Mouse (Mus musculus) olfactory bulb, adult 2 months (tissue): ENCODE results near the gene Pdk4. TPM values are rescaled to one million over a fixed set of nuclear protein-coding genes. Genes with fewer than 3 reads are reported as not detected.
A peak's percentile ranks its signal among the peaks of the same experiment; 100 is the strongest.

ENCODE experiments used
- H3K27ac ChIP-seq: fragments of 200-500 bp; 2 replicates; pipeline ENCODE4 v1.5.1; 2012; ENCODE audit warnings: low read depth, low read length; ENCODE audit not compliant: insufficient read depth
- H3K4me1 ChIP-seq: fragments of 200-500 bp; 2 replicates; pipeline ENCODE4 v1.6.1; 2012; ENCODE audit warnings: low read length; ENCODE audit not compliant: control insufficient read depth, insufficient read depth
- H3K4me3 ChIP-seq: fragments of 200-500 bp; 2 replicates; pipeline ENCODE4 v1.5.1; 2012; ENCODE audit warnings: mild to moderate bottlenecking, low read depth, low read length, moderate library complexity; ENCODE audit not compliant: insufficient read depth
- CTCF ChIP-seq: fragments of 200-500 bp; IDR thresholded peaks from 2 replicates; pipeline ENCODE4 v1.5.1; 2012; ENCODE audit warnings: low read depth, mild to moderate bottlenecking, low read length, moderate library complexity; ENCODE audit not compliant: insufficient read depth
- POLR2A ChIP-seq: fragments of 200-500 bp; IDR thresholded peaks from 2 replicates; pipeline ENCODE4 v1.6.1; 2012; ENCODE audit warnings: mild to moderate bottlenecking, low read depth, low read length, moderate library complexity; ENCODE audit not compliant: insufficient read depth
- WGBS: fragments of 180-500 bp; shearing (Covaris S2); methylation state at CpG from one replicate; pipeline ENCODE4 v1.1.7; 2018; 5-methylcytosine and 5-hydroxymethylcytosine counted together
- polyA plus RNA-seq: library from polyadenylated mRNA; stranded (reverse); fragments of >200 nt; gene quantifications from 2 replicates; pipeline ENCODE4 v1.2.4, GENCODE M21; 2012; ENCODE audit warnings: low replicate concordance; ENCODE audit not compliant: missing spikeins, insufficient read depth, insufficient read length

Pdk4 gene
- polyA plus RNA-seq, 1 experiment: not detected

DNA sequence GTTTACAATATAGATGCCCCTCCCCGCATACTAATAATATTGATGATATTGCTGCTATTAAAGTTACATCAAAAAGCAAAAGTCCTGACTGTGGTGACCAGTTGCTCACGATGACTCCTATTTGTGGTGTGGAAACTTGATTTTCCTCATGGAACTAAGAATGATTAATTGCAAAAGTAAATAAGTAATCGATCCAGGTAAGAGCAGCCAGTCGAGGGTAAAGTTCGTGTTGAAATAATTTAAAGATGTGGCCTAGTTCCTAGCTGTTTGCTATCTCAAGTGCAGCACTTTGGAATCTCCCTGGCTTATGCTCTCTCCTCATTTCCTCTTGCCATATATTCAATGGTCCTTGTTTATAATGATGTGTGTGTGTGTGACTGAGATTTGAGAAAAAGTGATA lies 46.2 kb downstream of the Pdk4 start:
- TF ChIP-seq CTCF: no peak
- no peak for TF ChIP-seq POLR2A
- Histone ChIP-seq H3K4me3 (no peak overlapping the region), H3K4me1 (no peaks in the 10 kb centered on the region), H3K27ac (no peak overlapping the region)
- WGBS: 96% methylated on average over 5 of the region's 5 CpGs

DNA sequence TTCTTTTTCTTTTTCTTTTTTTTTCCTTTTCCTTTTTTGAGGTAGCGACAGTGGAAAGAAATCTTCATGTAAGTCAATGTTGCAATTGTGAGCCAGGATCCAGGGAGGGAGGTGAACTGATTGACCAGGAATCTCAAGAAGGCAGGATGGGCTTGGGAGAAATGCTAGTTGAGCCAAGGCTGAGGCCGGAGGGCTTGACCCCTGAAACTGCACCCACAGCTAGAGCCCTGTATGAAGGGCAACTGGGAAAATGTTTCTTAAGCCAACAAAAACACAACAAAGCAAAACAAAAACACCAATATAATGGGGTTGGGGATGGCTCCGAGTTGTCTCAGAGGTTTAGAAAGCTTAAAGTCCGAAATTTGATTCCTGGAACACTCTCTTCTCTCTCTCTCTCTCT lies 47.7 kb downstream of the Pdk4 start:
- 76% methylated on average over 4 of the region's 4 CpGs for WGBS
- Histone ChIP-seq H3K4me3 (no peak overlapping the region), H3K4me1 (0 out of 2 replicates have a peak, but pooled peaks cover 2% of the 10 kb centered on the region), H3K27ac (no peak overlapping the region)
- TF ChIP-seq CTCF (no peak), POLR2A (no peak)

- WGBS: 51% methylated on average over 6 of the region's 6 CpGs
- Histone ChIP-seq H3K4me3 (no peak overlapping the region), H3K4me1 (0 out of 2 replicates have a peak, but pooled peaks cover 2% of the 10 kb centered on the region), H3K27ac (no peak overlapping the region)
- TF ChIP-seq POLR2A: no peak
- no peak for TF ChIP-seq CTCF
These were observed 48.6 kb downstream of the Pdk4 start for GRCm38 (mm10) chr6:5447546-5447945.

DNA sequence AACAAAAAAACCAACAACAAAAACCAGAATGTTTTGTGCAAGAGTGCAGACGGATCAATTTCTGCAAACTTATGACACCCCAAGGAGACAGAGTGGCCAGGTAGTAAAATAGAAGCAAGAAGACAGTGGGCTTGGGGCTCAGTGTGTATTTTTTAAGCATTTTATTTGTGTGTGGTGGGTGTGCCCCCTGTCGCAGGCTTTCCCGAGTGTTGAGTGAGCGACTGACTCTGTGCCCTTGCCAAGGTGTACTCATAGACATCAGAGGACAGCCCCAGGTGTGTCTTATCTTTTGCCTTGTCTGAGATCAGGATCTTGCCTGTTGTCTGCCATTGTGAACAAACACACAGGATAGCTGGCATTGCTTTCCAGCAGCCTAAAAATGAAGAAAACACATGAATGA lies 49.1 kb downstream of the Pdk4 start:
- WGBS: 86% methylated on average over 4 of the region's 4 CpGs
- Histone ChIP-seq H3K4me1 (0 out of 2 replicates have a peak, but pooled peaks cover 2% of the 10 kb centered on the region), H3K4me3 (no peak overlapping the region), H3K27ac (no peak overlapping the region)
- TF ChIP-seq POLR2A (no peak), CTCF (no peak)

GRCm38 (mm10) chr6:5444331-5444898 lies 51.7 kb downstream of the Pdk4 start:
- no peak overlapping the region for H3K4me3 ChIP-seq
- no peak overlapping the region for H3K27ac ChIP-seq
- H3K4me1 ChIP-seq: 0 out of 2 replicates have a peak, but pooled peaks cover 2% of the 10 kb centered on the region
- TF ChIP-seq CTCF: no peak
- no peak for TF ChIP-seq POLR2A
- 94% methylated on average over 5 of the region's 5 CpGs for WGBS

DNA sequence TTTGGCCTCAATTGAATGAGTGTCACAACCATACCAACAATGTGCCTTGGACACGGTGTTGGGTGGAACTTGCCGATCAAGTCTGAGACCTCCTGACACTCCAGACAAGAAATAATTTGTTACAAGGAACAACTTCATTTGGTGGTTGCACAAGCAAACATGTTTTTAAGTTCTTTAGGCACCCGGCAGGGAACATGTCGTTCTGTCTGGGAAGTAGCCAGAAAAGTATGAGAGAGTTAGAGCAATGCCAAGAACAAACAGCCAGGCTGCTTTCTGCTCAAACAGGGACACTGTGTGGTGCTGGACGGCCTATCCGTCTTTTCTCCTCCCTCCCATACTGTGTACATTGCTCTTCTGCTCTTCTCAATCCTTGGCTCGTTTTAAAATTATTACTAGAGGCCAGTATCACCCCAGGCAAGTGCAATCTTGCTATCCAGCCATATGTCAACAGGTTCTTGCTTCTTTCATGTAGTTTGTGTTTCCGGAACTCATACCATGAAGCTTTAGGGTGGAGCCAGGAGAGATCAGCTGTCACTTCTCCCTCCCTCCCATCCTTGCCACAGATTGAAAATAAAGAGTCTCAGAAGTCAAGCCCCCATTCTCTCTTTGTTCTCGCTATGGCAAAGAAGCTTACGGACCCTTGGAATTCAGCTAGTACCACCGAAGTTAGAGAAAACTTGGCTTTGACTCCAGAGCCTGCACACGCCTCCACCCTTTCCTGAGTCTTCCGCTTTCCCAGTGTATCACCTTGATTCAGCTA lies 52.8 kb downstream of the Pdk4 start:
- TF ChIP-seq POLR2A (no peak), CTCF (no peak)
- WGBS: 30% methylated on average over 13 of the region's 13 CpGs
- Histone ChIP-seq H3K4me3 (no peak overlapping the region), H3K4me1 (0 out of 2 replicates have a peak, but pooled peaks cover 2% of the 10 kb centered on the region), H3K27ac (no peak overlapping the region)

- WGBS: 10% methylated on average over 14 of the region's 14 CpGs
- Histone ChIP-seq H3K27ac (0 out of 2 replicates have a peak overlapping the region, but pooled peaks have one; percentile 4), H3K4me3 (no peak overlapping the region), H3K4me1 (0 out of 2 replicates have a peak, but pooled peaks cover 2% of the 10 kb centered on the region)
- TF ChIP-seq CTCF: no peak
- no peak for TF ChIP-seq POLR2A
These were observed 53.6 kb downstream of the Pdk4 start for GRCm38 (mm10) chr6:5442316-5443085.

DNA sequence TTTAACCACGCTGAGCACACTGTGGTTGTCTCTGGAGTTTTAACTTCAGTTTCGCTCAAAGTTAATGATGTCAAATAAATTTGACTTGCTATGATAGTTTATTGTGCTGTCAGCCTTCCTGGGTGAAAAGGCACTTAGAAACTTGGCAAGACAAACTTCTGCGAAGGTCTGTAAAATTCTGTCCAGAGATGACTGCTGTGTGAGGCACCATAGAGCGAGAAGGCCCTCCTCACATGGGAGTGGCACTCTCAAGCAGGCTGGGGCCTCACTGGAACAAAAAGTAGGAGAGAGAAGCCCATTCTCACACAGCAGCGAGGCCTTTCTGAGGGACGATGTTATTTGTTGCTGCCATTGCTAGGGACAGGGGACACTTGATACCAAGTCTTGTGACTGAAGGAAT lies 54.9 kb downstream of the Pdk4 start:
- 0 out of 2 replicates have a peak, but pooled peaks cover 2% of the 10 kb centered on the region for H3K4me1 ChIP-seq
- TF ChIP-seq CTCF (no peak), POLR2A (no peak)
- no peak overlapping the region for H3K4me3 ChIP-seq
- 97% methylated on average over 6 of the region's 6 CpGs for WGBS
- no peak overlapping the region for H3K27ac ChIP-seq
